Mouse (Mus musculus) right cerebral cortex, postnatal 4 days (tissue): ENCODE results near the gene Aip.

Experiments
- DNase-seq: peaks from one replicate; pipeline ENCODE4 v3.0.0-alpha.2; 2022

The Aip gene

GRCm38 (mm10) chr19:4108535-4108934 lies 17.1 kb downstream of the Aip start:
- DNase-seq, result no peak

DNA sequence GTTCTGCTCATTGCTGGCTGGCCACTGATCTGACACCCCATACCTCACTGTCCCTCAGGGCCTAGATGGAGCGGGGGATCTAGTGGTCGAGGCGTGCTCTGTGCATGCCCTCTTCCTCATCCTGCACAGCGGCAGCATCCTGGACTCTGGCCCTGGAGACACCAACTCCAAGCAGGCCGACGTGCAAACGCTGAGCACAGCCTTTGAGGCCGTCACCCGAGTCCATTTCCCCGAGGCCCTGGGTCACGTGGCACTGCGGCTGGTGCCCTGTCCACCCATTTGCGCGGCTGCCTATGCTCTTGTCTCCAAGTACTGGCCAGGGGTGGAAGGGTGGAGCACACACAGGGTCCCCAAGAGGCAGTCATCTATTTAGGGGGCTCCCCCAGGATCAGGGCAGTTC lies 19.0 kb downstream of the Aip start:
- no peak for DNase-seq

GRCm38 (mm10) chr19:4104675-4105194 lies 20.9 kb downstream of the Aip start:
- no peak for DNase-seq

- no peak for DNase-seq
Observed at GRCm38 (mm10) chr19:4103792-4104191, 21.9 kb downstream of the Aip start.

GRCm38 (mm10) chr19:4103294-4103693 lies 22.4 kb downstream of the Aip start:
- no peak for DNase-seq

- DNase-seq, result no peak
Observed at GRCm38 (mm10) chr19:4102626-4103025, 23.0 kb downstream of the Aip start.

DNA sequence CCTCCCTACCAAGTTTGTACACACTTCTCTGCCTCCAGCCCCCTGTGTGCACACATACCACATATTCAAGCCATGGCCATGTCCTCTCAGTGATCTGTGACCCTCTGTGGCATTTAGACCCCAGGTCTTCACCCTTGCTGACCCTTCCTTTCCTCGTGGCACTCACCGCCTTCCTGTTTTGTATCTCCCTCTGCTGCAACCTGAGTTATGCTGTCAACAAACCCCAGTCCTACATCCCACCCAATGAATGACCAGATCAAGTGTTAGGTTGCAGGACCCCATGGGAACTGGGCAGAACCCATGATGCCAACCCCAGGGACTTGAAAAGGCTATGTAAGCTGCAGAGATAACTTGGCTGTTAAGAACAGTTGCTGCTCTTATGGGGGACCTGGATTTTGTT lies 23.6 kb downstream of the Aip start:
- DNase-seq, result no peak

DNA sequence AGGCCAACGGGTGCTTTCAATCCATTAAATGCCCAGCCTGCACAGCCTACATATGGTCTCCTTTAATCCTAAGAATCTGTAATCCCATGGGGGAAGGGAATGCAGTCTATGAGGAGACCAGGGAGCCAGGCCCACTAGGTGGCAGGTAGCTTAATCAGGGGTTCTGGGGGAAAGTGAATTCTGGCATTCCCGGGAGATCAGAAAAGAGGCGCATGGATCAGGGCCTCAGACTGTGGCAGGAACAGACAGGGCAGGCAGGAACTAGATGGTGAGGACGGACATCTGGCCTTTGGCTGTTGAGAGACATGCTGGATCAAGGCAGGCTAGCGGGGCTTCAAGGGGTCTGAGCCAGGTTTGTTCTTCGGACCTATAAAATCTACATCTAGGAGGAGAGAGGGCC lies 24.2 kb downstream of the Aip start:
- no peak for DNase-seq

GRCm38 (mm10) chr19:4100718-4101261 lies 24.9 kb downstream of the Aip start:
- DNase-seq, result peak; percentile 80

DNA sequence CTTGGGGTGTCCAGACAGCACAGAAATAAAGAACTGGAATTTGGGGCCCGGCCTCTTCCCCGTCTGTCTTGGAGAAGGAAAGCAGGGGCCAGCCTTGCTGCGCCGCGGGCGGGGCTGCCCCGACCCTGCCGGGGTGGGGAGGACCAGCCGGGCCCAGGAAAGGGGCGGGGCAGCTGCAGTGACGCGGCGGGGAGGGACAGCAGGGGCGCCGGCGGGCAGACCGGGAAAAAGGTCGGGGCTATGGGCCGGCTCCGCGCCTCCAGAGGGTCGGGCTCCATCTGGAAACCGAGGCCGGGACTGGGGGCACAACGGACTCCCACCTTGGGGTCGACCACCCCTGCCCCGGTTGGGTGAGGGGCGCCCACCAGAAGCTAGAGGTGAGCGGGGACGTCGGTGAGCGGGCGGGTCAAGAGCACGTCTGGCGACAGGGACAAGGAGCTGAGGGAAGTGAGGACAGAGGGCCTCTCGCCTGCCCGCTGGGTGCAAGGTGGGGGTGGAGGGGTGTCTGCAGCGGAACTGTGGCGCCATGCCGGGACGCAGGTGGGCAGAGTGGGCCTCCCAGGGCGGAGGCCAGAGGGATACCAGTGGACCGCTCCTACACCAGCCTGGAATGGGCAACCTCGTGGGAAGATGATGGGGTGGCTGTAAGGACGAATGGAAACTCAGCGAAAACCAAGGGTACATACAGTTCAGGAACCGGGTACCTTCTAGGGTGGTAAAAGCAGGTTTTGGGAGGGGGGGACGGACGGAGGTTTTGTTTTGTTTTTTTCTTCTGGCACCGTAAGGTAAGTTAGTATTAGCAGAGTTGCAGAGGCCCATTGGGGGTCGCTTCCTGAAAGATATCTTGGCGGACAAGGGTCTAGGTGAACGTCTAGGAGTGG lies 25.6 kb downstream of the Aip start, which contains the start of gene Pitpnm1:
Gene Pitpnm1 (plus strand): TSS at position 162 of the 881 bp plus-strand sequence.
- DNase-seq, result peak; percentile 48

GRCm38 (mm10) chr19:4099056-4099455 lies 26.6 kb downstream of the Aip start:
- DNase-seq, result peak; percentile 88

GRCm38 (mm10) chr19:4098426-4098825 lies 27.2 kb downstream of the Aip start:
- no peak for DNase-seq

DNA sequence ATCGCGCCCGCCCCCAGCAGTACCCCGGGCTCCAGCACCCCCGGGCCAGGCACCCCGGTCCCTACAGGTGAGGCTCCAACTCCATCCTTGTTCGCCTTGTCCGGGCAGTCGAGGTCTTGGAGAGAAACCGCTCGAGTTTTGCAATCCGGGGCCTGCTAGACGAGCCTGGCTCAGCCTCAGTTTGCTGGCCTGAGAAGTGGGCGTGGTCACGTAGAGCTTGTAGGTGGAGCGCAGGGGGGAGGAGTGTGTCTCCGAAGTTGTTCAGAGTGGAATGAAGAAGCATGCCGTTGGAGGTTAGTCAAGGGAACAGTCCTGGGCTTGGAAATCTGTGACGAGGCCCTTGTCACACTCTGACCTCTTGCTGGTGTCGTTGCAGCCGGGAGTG lies 28.2 kb downstream of the Aip start:
- no peak for DNase-seq

DNA sequence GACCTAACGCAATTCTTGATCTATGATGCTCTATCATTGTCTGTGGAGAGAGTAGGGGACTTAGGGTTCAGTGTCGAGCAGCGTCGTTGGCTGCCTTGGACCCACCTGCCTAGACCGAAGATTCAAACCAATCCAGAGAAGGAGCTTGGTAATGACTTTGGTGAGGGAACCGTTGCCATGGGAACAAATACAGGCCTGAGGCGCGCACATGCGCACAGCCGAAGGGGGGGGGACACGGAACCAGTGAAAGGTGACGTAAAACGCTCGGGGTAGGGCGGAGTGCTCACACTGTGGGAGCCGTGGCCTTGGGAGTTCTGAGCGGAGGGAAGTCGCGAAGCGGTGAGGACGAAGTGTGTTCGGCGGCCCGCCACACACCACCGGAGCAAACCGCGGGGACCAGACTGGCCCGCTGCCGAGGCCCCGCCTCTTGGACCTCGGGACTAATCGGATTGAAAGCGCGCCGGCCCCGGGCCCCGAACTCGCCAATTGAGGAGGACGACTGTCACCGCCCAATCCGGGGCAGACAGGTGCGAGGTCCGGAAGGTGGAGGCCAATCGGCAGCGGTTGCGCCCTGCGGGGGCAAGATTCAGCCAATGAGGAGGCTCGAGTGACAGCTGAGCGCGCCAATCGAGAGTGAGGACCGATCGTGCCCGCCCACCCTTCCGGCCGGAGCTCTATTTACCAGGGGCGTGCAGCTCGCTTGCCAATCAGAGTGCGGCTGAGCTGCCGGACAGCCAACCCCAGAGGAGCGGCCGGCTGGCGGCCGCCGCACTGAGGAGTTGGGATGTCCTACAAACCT lies 28.8 kb downstream of the Aip start, which contains the start of gene Cdk2ap2:
Gene Cdk2ap2 (plus strand): TSS at position 541 of the 799 bp plus-strand sequence.
- peak; percentile 99 for DNase-seq

DNA sequence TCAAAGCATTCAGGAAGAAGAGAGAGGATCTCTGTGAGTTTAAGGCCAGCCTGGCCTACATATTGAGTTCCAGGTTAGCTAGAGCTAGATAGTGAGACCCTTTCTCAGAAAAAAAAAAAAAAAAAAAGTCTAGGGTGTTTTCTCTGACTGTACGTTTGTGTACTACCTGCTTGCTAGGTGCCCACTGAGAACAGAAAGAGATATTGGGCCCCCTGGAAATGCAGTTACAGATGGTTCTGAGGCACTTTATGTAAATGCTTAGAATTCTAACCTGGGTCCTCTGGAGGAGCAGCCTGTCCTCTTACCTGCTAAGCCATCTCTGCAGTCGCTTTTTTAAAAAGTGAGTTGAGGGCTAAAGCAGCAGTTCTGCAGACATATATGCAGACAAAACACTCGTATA lies 29.9 kb downstream of the Aip start:
- DNase-seq, result no peak

DNA sequence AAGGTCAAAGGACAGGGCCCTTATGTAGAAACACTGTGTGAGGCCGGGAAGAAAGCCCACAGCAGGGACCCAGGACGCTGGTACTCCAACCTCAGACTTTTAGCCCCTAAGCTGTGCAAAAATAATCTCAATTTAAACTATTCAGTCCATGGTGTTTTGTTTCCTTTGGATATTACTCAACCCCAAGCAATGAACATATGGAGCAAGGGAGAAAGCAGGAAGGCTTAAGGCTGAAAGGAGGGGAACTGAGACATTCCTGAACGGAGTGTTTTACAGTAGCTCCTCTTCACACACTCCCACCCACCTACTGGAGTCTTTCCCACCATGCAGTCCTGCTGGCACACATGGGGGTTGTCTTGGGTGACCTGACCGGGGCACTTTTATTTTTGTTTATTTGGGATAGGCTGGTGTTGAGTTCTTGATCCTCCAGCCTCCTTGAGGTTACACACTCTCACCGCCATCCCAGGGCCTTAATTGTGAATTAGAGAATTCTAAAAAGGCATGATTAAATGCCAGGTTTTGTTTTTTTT lies 30.8 kb downstream of the Aip start:
- DNase-seq, result no peak

DNA sequence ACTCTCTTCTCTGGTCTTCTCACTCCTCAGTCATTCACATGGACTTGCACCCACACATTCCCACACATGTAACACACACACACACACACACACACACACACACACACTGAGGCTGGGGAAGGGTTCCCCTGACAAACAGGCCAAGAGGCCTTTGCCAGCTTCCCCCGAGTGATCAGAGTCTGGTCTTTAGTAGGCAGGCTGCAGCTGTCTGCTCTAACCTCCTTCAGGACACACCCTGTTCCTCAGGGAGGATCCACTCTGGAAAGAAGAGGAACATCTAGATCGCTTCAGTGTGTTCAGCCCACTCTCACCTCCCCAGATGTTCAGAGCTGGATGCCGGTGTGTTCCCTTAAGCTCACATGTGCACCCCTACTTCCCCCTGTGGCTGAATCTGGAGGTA lies 31.3 kb downstream of the Aip start:
- no peak for DNase-seq

- DNase-seq, result no peak
Observed at GRCm38 (mm10) chr19:4093772-4094171, 31.9 kb downstream of the Aip start.

DNA sequence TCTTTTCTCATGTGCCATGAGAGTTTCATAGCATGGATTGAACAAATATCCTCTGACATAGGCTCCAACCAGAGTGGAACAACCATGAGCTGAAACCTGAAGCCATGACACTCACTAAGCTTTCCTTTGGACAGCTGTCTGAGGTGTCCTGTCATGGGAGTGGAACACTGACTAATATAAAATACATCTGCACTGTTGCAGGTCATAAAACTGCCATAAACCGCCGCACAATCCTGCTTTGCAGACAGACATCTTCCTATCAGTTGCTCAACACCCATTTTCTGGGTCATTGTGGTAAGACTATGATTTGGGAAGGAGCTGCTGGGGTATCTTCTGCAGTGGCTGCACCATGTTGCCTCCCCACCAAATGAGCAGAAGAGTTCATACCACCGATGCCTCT lies 32.9 kb downstream of the Aip start:
- no peak for DNase-seq

DNA sequence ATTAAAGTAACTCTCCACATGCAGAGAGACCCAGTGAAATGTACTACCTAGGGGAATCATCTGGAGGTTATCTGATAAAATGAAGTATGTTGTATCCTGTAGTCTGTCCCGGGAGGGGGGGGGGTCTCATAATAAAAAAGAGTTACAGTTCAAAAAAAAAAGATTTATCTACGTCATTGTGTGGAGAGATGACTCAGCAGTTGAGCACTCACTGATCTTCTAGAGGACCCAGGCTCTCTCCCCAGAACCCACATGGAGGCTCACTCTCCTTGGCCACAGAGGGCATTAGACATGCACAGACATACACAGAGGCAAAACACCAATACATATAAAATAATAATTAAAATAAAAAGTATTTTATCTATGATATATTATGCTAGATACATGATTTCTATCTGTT lies 34.3 kb downstream of the Aip start:
- no peak for DNase-seq

DNA sequence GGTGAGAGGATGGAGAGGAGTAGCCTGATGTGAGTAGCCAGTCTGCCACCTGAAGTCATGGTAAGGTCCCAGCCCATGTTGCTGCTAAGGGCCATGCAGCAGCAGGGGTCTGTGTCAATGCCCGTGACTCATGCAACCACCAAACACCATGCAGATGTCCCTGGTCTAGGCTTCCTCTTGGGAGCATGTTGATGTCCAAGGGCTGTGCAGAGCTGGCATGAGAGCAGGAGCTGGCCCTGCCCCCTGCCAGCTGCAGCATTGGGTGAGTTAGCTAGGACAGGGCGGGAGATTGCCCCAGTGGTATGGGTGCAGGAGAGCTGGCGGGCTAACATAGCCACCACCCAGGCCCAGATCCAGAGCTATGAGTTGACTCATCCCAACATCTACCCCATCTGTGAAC lies 35.2 kb downstream of the Aip start:
- no peak for DNase-seq

DNA sequence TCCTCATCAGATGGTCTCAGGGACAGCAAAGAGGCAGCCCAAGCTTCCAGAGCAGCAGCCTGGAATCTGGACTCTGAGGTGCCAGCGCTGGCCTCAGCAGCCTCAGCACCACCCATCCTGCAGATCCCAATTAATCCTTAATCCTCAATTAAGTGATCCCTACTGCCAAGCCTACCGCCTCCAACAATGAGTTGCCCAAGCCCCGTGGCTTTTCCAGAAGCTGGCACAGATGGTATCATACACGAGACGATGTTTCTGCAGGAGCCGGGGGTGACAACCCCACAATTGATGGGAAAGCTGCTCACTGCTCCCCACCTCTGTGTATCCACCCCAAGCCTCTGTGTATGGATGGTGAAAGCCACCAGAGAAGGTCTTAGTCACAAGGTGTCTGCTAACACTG lies 36.5 kb downstream of the Aip start:
- no peak for DNase-seq

DNA sequence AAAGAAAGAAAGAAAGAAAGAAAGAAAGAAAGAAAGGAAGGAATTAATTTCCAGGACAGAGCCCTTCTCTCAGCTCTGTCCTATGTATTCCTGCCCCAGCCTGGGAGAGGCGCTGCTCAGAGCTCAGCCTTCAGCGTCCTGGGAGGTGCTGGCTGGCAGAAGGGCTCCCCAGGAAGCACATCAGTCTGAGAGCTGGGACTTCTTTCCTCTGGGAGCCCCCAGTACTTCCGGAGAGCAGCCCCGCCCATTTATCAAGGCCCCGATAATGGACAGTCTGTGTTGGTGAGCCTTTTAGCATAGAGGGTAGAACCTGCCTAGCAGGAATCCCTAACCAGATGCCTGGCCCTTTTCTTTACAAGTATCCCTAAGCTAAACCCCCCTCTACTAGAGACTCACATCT lies 37.5 kb downstream of the Aip start:
- DNase-seq, result no peak
